Mouse (Mus musculus) embryonic fibroblast, embryonic 13.5 days (primary cell): ENCODE measurements around the gene Gm9821.

Experiments used
- CTCF ChIP-seq: IDR thresholded peaks from 2 replicates; pipeline ENCODE4 v1.5.1; 2011; ENCODE audit warnings: mild to moderate bottlenecking, control low read depth, low read length, moderate library complexity, borderline replicate concordance; ENCODE audit not compliant: insufficient read depth
- POLR2A ChIP-seq: IDR thresholded peaks from 2 replicates; pipeline ENCODE4 v1.6.1; 2011; ENCODE audit warnings: low read depth, mild to moderate bottlenecking, control low read depth, low read length, moderate library complexity

DNA sequence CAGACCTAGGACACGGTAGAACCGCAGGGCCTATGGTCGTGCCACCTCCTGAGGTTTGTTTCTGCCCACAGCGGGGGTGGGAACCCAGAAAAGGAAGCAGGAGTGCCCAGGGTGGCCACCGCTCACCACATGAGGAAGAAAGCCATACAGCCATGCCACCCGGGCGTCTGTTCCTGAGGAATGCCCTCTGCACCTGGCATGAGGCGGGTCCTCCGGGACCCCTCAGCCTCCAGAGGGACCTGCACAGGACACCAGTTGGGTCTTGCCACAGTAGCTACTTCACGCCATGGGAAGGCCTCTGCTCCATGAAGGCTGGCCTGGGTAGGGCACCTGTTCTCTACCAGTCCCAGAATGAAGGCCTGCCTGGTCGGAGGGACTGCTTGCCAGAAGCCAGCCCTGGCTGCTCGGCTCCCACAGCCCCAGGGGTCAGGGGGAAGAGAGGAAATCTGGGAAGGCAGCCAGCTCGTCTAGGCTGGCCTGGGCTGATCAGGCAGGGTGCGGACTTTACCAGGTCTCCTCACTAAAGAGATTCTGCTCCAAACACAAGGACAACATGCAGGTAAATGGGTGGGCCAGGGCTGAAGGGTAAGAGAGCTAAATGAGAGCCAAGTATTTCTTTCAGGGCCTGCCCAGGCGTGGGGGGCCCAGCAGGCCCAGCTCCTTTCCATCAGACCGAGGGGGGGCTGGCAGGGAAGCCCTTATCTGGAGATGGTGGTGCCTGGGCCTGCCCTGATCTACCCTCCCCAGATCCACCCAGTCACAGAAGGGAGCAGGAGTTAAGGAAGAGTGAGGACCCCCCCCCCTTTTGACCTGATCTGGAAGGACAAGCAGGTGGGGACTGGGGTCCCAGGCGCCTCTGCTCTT, 4.1 kb downstream of the Gm9821 start:
- TF ChIP-seq CTCF: no peak
- TF ChIP-seq POLR2A: no peak
